Mouse (Mus musculus): ENCODE results near the gene Efr3b.
"Not testable (repeated sequence)": the region's sequence is repeated elsewhere in the genome, so short reads cannot be mapped to it uniquely, and the experiment has no call there.

Efr3b gene

DNA sequence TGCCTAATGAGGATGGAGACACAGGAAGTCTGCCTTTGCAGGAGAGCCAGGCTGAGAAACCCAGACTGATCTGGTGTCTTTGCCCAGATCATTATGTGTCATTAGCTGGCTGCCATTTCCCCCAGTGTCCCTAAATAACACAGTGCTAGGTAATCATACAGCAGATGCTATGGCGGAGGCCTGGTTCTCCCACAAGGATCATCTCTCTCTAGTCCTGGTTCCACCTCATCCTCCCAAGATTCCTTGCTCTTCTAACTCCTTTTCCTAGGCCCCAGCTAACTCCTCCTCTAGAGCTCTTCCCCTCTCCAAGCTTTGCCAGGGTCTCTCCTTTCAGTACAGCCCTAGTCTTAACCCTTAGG lies 57.7 kb downstream of the Efr3b start:
- DNase-seq, result no peak

DNA sequence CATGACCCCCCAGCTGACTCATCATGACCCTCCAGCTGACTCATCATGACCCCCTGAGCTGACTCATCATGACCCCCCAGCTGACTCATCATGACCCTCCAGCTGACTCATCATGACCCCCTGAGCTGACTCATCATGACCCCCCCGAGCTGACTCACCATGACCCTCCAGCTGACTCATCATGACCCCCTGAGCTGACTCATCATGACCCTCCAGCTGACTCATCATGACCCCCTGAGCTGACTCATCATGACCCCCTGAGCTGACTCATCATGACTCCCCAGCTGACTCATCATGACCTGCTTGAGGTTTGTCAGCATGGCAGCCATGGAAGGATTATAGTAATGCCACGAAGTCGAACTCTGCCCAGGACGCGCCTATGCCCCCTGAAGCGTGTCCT lies 65.5 kb downstream of the Efr3b start:
- not testable (repeated sequence) for DNase-seq

DNA sequence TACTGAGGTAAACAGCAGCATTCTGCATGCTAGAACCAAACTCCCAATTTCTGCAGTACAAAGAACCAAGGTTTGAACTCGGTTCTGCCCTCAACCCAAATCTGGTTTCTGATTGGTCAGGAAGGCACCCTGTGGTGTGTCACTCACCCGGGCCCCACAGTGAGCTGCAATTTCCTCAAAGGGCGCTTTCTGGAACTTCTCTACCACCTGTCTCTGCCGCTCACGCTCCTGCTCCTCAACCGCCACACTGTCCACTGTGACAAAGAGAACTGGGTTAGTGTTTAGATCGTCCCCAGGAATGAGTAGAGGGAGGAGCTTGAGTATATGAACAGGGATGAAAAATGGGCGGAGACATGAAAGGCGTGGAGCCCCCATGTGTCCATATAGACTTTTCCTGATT lies 70.3 kb downstream of the Efr3b start:
- no peak for DNase-seq

DNA sequence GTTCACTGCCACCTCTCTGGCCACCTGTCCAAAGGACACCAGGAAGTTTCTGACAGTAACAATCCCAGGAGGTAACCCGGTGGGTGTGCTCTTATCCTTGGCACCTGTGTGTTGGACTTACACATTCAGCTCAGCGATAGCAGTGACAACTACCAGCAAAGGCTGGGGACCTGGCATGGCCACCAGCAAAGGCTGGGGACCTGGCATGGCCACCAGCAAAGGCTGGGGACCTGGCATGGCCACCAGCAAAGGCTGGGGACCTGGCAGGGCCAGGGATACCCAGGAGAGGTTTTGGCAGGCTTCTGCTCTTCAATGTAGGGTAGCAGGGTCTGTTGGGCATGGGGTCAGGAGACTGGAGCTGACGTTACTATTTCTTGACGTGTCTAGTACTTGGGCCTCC lies 71.5 kb downstream of the Efr3b start:
- no peak for DNase-seq

DNA sequence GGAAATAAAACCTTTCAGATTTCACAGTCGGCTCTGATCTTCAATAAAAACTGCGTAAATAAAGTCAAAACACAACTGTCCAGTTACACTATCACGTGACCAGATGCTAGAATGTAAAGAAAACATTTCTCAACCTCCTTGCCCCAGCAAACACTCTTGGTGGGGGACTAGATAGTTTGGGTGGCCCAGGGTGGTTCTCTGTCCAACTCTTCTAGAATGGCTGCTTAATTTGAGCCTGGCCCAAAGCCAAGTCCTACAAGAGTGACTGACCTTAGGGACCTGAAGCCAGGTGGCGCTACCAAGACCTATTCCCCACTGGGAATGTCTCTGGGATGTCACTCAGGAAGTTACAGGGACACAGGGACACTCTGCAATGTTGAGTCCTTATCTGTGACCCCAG lies 78.2 kb downstream of the Efr3b start:
- no peak for DNase-seq

DNA sequence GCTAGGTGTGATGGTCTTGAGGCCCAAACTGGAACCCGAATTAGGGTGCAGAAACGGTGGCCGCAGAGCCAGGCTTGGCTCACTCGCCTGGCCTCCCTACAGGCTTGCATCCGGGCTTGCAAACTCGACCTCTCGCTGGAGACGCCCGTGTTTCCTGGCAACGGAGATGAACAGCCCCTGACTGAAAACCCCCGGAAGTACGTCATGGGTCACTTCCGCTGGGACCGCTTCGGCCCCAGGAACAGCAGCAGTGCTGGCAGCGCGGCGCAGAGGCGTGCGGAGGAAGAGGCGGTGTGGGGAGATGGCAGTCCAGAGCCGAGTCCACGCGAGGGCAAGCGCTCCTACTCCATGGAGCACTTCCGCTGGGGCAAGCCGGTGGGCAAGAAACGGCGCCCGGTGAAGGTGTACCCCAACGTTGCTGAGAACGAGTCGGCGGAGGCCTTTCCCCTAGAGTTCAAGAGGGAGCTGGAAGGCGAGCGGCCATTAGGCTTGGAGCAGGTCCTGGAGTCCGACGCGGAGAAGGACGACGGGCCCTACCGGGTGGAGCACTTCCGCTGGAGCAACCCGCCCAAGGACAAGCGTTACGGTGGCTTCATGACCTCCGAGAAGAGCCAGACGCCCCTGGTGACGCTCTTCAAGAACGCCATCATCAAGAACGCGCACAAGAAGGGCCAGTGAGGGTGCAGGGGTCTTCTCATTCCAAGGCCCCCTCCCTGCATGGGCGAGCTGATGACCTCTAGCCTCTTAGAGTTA lies 78.7 kb downstream of the Efr3b start:
- DNase-seq, result peak; percentile 88

DNA sequence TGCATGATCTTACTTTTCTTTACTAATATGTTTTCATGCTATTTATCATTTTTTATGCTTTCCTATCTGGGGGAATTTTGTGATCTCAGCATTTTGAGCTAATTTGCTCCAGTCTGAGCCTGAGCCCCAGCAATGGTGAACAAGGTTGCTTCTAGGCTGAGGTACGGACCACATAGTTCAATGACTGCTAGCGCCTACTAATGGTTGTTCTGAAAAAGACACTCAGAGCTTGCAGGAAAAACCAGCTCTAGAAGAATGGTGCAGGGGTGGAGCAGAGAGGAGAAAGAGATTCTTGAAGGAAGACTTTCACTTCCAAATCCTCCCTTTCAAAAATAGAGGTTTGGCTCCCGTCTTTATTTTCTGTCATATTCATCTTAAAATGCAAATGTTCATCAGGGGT lies 82.4 kb downstream of the Efr3b start:
- no peak for DNase-seq

DNA sequence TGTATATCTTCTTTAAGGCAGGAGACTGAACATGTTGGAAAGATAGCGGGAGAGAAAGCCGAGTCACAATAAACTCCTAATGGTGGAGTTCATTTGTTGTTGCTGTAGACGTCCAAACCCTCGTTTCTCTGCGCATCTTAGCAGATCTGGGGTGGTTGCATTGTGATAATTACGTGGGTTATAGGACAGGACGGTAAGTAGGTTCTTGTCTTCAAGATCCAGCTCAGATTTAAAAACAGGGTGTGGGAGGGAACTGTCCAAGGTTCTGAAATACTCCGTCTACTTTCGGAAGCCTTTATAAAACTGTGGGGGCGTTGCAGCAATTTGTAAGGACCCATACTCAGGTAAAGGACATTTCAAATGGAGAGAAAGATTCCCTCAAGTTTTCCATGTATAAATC lies 83.3 kb downstream of the Efr3b start:
- DNase-seq, result peak; percentile 41

DNA sequence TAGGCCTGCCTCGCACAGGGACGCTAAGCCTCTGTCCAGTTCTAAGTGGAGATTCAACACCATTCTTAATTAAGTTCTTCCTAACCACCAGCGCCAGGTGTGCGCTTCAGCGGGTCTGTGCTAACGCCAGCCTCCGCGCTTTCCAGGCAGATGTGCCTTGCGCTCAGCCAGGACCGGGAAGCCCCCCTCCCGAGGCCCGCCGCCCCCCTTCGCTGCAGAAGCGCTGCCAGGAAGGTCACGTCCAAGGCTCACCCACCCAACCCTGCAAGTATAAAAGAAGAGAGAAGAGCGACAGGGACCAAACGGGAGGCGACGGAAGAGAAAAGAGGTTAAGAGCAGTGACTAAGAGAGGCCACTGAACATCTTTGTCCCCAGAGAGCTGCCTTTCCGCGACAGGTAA lies 84.1 kb downstream of the Efr3b start, which contains the start of gene Pomc:
Pomc (plus strand) TSS at position 301 of the 400 bp plus-strand sequence.
- DNase-seq, result no peak

DNA sequence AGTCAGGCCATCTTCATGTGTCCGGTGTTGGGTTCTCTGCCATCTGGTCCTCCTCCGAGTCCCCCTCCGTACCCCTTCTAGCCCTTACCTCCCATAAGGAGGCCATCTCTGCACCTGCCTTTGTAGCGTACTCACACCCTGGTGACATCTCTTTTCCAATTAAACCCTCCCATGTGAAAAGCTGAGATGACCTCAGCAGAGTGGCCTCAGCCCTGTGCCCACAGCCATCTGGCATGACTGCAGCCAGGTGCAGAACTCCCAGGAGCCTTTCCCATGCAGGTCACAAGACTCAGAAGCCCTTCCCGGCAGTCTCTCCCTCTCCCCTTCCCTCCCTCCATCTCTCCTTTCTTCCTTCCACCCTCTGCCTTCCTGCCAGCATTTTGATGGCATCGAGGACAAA lies 91.2 kb downstream of the Efr3b start:
- DNase-seq, result no peak

DNA sequence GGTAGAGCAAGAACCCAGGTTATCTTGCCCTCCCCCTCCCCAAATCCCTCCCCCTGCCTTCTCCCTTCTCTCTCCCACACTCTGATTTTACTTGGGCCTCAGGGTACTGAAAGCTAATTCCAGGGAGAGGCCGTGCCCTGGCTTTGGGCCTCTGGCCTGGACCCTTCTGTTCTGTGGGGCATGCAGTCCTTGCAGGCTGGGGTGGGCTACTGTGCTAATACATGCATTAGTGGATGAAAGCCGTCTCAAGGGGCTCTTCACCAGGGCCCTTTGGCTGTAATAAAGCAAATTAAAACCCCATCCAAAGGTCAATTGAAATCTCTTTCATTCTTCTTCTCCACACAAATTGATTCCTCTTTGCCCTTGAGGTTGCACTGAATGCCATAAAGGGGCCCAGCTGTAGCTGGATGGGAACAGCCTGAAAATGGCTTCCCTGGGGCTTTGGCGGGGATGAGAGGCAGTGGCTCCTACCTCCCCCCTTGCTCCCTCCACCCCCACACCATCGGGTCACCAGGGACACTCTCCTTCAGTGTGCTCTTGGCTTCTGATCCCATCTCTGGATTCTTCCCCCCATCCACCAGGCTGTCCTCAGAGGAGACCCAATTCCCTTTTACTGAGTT lies 94.2 kb downstream of the Efr3b start:
- DNase-seq, result no peak

DNA sequence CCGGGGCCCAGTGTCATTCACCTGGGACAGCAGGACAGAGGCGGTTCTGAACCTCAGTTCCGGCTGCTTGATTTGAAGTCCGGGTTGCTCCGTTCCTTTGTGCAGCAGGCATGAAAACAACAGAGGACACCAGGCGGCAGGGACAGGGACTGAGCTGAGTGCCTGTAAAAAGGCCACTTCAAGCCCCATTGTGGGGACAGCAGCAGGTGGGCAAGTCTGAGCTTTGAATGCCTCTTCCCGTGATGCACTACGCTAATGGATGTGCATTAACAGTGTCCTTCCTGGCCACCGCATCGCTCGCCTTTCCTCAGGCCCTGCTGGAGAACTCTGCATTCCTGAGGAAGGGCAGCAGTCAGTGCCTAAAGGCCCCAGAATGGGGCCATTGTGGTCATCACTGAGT lies 96.7 kb downstream of the Efr3b start:
- DNase-seq, result no peak

DNA sequence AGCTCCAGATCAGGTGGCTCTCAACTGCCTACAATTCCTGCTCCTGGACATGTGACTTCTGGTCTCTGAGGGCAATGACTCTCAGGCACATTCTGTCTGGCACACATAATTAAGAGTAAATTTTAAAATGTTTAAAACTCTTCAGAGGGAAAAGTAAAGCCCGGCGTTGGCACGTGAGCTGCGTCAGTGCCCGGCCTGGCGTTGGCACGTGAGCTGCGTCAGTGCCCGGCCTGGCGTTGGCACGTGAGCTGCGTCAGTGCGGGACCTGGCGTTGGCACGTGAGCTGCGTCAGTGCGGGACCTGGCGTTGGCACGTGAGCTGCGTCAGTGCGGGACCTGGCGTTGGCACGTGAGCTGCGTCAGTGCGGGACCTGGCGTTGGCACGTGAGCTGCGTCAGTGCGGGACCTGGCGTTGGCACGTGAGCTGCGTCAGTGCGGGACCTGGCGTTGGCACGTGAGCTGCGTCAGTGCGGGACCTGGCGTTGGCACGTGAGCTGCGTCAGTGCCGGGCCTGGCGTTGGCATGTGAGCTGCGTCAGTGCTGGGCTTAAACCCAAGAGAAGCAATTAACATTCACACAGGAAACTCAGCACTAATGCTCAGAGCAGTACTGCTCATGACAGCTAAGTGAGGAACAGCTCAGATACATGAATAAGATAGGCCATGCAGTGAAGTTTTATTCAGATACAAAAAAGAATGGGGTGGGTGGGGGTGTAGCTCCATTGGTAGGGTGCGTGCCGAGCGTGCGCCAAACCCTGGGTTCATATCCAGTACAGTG lies 108.4 kb downstream of the Efr3b start:
- DNase-seq, result not testable (repeated sequence)

DNA sequence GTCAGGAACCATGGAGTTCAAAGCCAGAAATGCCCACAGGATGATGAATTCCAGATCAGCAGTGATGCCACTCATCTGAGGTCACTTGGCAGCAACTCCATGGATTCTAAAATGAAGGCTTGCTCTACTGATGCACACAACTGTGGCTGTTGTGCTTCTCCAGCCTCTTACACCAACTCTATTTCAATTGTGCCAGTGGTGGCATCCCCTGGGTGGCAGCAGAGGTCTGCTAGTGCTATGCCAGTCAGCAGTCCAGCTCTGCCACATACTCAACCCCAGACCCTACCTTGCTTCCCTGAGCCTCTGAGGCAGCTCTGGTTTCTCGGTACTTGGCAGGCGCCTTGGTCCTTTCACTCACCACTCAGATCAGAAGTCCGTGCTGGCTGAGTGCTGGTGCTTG lies 109.9 kb downstream of the Efr3b start:
- DNase-seq, result no peak

DNA sequence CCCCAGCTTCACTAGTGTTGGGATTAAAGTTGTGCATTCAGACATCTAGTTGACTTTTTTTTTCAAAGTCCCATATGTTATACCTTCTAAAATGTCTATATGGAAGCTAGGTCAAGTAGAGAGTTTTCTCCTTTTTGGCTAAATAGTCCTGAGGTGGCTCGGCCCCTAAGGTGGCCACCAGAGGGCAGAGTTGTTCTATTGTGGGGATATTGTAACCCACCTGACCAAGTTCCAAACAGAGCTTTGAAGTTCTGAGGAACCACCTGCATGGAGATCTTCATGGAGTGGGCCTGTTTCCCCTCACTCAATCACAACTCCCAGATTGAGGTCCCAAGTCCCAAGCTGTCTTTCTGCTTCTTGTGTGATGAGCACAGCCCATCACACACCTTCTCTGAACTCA lies 112.6 kb downstream of the Efr3b start:
- DNase-seq, result peak; percentile 83

DNA sequence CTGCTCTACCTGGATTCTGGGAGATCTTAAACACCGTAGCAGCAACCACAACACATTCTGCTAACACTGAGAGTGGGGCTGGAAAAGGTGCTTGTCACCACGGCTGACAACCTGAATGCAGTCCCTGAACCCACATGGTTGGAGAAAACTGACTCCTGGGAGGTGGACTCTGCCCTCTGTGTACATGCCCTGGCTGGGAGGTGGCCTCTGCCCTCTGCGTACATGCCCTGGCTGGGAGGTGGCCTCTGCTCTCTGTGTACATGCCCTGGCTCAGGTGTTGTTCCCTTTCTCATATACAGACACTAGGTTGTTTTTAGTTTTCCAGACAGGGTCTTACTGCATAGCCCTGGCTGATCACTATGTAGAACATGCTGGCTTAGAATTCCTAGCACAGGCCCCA lies 119.3 kb downstream of the Efr3b start:
- no peak for DNase-seq

DNA sequence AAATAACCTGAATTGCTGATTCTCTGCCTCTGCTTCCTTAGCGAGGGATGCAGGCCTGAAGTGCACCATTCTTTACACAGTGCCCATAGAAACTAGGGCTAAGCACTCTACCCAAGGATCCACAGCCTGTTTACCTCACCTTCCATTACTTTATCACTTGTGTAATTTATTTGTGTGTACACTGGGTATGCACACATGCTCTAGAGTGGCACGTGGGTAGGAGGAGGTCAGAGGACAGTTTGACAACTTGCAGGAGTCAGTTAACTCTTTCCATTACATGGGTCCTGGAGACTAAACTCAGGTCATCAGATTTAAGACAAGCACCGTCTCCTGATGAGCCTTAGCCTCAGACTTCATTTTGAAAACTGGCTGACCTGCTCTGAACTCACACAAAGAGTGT lies 120.1 kb downstream of the Efr3b start:
- no peak for DNase-seq

DNA sequence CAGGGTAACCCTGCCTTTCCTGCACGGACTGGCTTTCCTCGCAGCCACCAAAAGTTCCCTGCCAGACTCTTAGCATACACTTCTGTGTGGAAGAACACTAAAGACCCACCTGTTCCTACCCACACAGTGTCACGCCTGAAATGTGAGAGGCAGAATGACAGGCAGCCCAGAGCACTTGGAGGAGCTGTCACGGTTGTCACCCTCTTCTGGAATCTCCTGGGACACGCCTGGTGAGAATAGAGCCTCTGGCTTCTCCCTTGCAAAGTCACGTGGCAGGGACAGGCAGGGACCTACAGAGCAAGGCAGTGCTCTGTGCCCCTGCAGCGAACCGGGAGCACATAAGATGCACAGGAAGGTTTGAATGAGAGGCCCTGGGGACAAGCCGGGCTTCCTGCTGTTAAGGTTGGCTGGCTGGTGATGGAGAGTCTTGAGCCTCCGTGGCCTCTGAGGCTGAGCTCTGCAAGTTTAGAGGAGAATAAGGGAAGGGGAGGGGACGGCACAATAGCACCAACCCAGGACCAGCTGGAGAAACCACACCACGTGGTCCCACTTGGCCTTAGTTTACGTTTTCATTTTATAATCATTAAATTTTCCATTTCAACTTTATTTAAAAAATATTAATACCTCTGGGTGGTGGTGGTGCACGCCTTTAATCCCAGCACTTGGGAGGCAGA lies 120.9 kb downstream of the Efr3b start:
- no peak for DNase-seq

DNA sequence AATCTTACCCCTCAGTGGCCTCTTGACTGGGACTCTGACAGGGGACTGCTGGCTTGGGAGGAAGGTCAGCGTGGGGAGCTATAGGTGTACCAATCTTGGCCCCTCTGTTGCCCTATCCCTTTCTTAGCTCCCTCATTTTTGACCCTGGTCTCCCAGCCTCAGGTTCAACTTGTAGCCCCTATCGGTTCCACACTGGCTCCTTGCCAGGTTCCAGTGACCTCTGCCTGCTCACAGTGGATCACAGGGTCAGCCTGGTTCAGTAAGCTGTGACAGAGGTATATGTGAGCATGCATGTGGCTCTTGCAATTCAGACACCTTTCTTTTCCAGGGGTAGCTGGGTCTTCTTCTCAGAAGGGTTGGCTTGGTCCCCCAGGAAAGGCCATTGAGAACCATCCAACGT lies 122.9 kb downstream of the Efr3b start:
- DNase-seq, result no peak
